Mouse (Mus musculus) CH12.LX (cell line): ENCODE measurements at regions not wholly inside any gene's neighbourhood (a gene's known extent, or its start where the extent isn't known, plus 50 kb on each side); places are given as distances from the start of the nearest gene placed in this dataset.

Experiments
- DNase-seq: peaks from one replicate; pipeline ENCODE4 v3.0.0-alpha.2; 2013; ENCODE audit errors: extremely low read depth
- H3K27ac ChIP-seq: 2 replicates; pipeline ENCODE4 v1.5.1; 2012; ENCODE audit warnings: low read depth, mild to moderate bottlenecking, control low read depth, moderate library complexity; ENCODE audit not compliant: insufficient read depth
- H3K27me3 ChIP-seq: replicated peaks from 2 replicates; pipeline ENCODE3; 2012; ENCODE audit warnings: inconsistent platforms
- H3K36me3 ChIP-seq, 2 experiments: replicated peaks in 1 of 2; 2 replicates each; pipeline versions ENCODE3 to v1.6.1; 2012; ENCODE audit warnings: inconsistent platforms in 1 of 2, low read length in 1 of 2, mild to moderate bottlenecking in 1 of 2, mixed read lengths in 1 of 2, moderate library complexity in 1 of 2; ENCODE audit not compliant: control insufficient read depth in 1 of 2, insufficient read depth in 1 of 2
- H3K4me1 ChIP-seq, 2 experiments: 2 replicates each; pipeline ENCODE4 v1.6.1; 2012; ENCODE audit warnings: inconsistent platforms in 1 of 2, moderate library complexity in 1 of 2; ENCODE audit not compliant: insufficient read depth in 2 of 2, control insufficient read depth in 1 of 2
- H3K4me2 ChIP-seq: 2 replicates; pipeline ENCODE4 v1.6.1; 2012; ENCODE audit warnings: low read depth, mild to moderate bottlenecking, control low read depth; ENCODE audit not compliant: poor library complexity, insufficient read depth, severe bottlenecking
- H3K4me3 ChIP-seq, 3 experiments: fragments of 150-350 bp in 1 of 3; sonication (generic) in 1 of 3; replicated peaks in 1 of 3; 2 replicates each; pipeline versions ENCODE3 to v1.5.1; 2011 to 2012; ENCODE audit warnings: low read depth in 2 of 3, low read length in 2 of 3, mild to moderate bottlenecking in 2 of 3, moderate library complexity in 2 of 3, control low read depth in 1 of 3, improper control_type of control experiment in 1 of 3, inconsistent platforms in 1 of 3, mixed read lengths in 1 of 3; ENCODE audit not compliant: poor library complexity in 1 of 3
- H3K79me2 ChIP-seq: replicated peaks from 2 replicates; pipeline ENCODE4 v1.6.1; 2012; ENCODE audit warnings: mild to moderate bottlenecking, moderate library complexity; ENCODE audit not compliant: control insufficient read depth, poor library complexity, insufficient read depth, severe bottlenecking; ENCODE audit errors: extremely low read depth
- H3K9ac ChIP-seq: 2 replicates; pipeline ENCODE4 v1.6.1; 2012; ENCODE audit warnings: low read depth, mild to moderate bottlenecking, control low read depth, moderate library complexity; ENCODE audit not compliant: insufficient read depth
- H3K9me3 ChIP-seq: replicated peaks from 2 replicates; pipeline ENCODE3; 2012; ENCODE audit warnings: low read length, inconsistent platforms, mixed read lengths
- BHLHE40 ChIP-seq: IDR thresholded peaks from 2 replicates; pipeline ENCODE4 v1.6.1; 2011; ENCODE audit warnings: mild to moderate bottlenecking, low read depth, low read length, improper control_type of control experiment
- CTCF ChIP-seq, 2 experiments: IDR thresholded peaks in 1 of 2; conservative IDR thresholded peaks in 1 of 2; 2 replicates each; pipeline ENCODE4 v1.5.1; 2011 to 2012; ENCODE audit warnings: low read depth in 2 of 2, low read length in 2 of 2, improper control_type of control experiment in 1 of 2, inconsistent platforms in 1 of 2, mild to moderate bottlenecking in 1 of 2, moderate library complexity in 1 of 2
- E2F4 ChIP-seq: IDR thresholded peaks from 2 replicates; pipeline ENCODE4 v1.6.1; 2011; ENCODE audit warnings: low read depth, low read length, improper control_type of control experiment; ENCODE audit not compliant: insufficient replicate concordance
- ELF1 ChIP-seq: IDR thresholded peaks from 2 replicates; pipeline ENCODE4 v1.6.1; 2014; ENCODE audit warnings: low read depth, mild to moderate bottlenecking, inconsistent platforms, low read length, improper control_type of control experiment
- EP300 ChIP-seq: IDR thresholded peaks from 2 replicates; pipeline ENCODE4 v1.6.1; 2011; ENCODE audit warnings: low read length, improper control_type of control experiment
- ETS1 ChIP-seq: conservative IDR thresholded peaks from 2 replicates; pipeline ENCODE4 v1.6.1; 2012; ENCODE audit warnings: low read depth, mild to moderate bottlenecking, inconsistent platforms, low read length, improper control_type of control experiment, moderate library complexity
- GABPA ChIP-seq: IDR thresholded peaks from 2 replicates; pipeline ENCODE4 v1.6.1; 2012; ENCODE audit warnings: low read depth, low read length, improper control_type of control experiment, inconsistent platforms; ENCODE audit not compliant: insufficient replicate concordance
- JUN ChIP-seq: IDR thresholded peaks from 2 replicates; pipeline ENCODE4 v1.6.1; 2011; ENCODE audit warnings: low read depth, mild to moderate bottlenecking, low read length, improper control_type of control experiment, moderate library complexity; ENCODE audit not compliant: insufficient read depth
- JUND ChIP-seq: conservative IDR thresholded peaks from 2 replicates; pipeline ENCODE4 v1.6.1; 2011; ENCODE audit warnings: low read depth, low read length, improper control_type of control experiment
- KAT2A ChIP-seq: IDR thresholded peaks from 2 replicates; pipeline ENCODE4 v1.6.1; 2012; ENCODE audit warnings: low read length, improper control_type of control experiment, inconsistent platforms; ENCODE audit not compliant: insufficient replicate concordance
- MAFK ChIP-seq: IDR thresholded peaks from 2 replicates; pipeline ENCODE4 v1.6.1; 2011; ENCODE audit warnings: low read length, improper control_type of control experiment; ENCODE audit not compliant: insufficient replicate concordance
- MAX ChIP-seq: IDR thresholded peaks from 2 replicates; pipeline ENCODE4 v1.6.1; 2011; ENCODE audit warnings: low read length, improper control_type of control experiment
- MAZ ChIP-seq: IDR thresholded peaks from 2 replicates; pipeline ENCODE4 v1.6.1; 2012; ENCODE audit warnings: low read depth, mild to moderate bottlenecking, inconsistent platforms, low read length, improper control_type of control experiment, moderate library complexity
- MEF2A ChIP-seq: IDR thresholded peaks from 2 replicates; pipeline ENCODE4 v1.6.1; 2014; ENCODE audit warnings: low read depth, mild to moderate bottlenecking, inconsistent platforms, low read length, improper control_type of control experiment, borderline replicate concordance
- NRF1 ChIP-seq: IDR thresholded peaks from 2 replicates; pipeline ENCODE4 v1.6.1; 2014; ENCODE audit warnings: low read depth, mild to moderate bottlenecking, inconsistent platforms, low read length, improper control_type of control experiment, moderate library complexity
- POLR2A ChIP-seq: IDR thresholded peaks from 2 replicates; pipeline ENCODE4 v1.6.1; 2011; ENCODE audit warnings: low read depth, mild to moderate bottlenecking, improper control_type of control experiment, low read length
- POLR2AphosphoS2 ChIP-seq: IDR thresholded peaks from 2 replicates; pipeline ENCODE4 v1.6.1; 2011; ENCODE audit warnings: low read depth, low read length, improper control_type of control experiment
- RAD21 ChIP-seq: IDR thresholded peaks from 2 replicates; pipeline ENCODE4 v1.6.1; 2011; ENCODE audit warnings: low read depth, mild to moderate bottlenecking, low read length, improper control_type of control experiment, moderate library complexity
- SIN3A ChIP-seq: IDR thresholded peaks from 2 replicates; pipeline ENCODE4 v1.6.1; 2012; ENCODE audit warnings: low read length, improper control_type of control experiment, inconsistent platforms
- SMC3 ChIP-seq: IDR thresholded peaks from 2 replicates; pipeline ENCODE4 v1.6.1; 2011; ENCODE audit warnings: low read depth, low read length, improper control_type of control experiment
- ZC3H11A ChIP-seq: IDR thresholded peaks from 2 replicates; pipeline ENCODE4 v1.6.1; 2012; ENCODE audit warnings: low read depth, mild to moderate bottlenecking, inconsistent platforms, low read length, improper control_type of control experiment
- ZKSCAN1 ChIP-seq: IDR thresholded peaks from 2 replicates; pipeline ENCODE4 v1.6.1; 2012; ENCODE audit warnings: low read depth, inconsistent platforms, low read length, improper control_type of control experiment, borderline replicate concordance
- ZNF384 ChIP-seq: IDR thresholded peaks from 2 replicates; pipeline ENCODE4 v1.6.1; 2012; ENCODE audit warnings: low read depth, low read length, improper control_type of control experiment, inconsistent platforms
- dilution Hi-C: fragments of 300-500 bp; cut with MboI; formaldehyde crosslinking; loops from 2 replicates; pipeline ENCODE4 v1.14.3; 2020; ENCODE audit warnings: low sequenced_read_pairs; ENCODE audit not compliant: extremely low pct_unique_long_range_greater_than_20kb, extremely low pct_ligation_motif_present
- in situ Hi-C: fragments of 300-500 bp; cut with MboI; formaldehyde crosslinking; loops from 3 replicates; pipeline ENCODE4 v1.14.3; 2019; ENCODE audit warnings: low sequenced_read_pairs, low pct_ligation_motif_present, low pct_unique_long_range_greater_than_20kb, mixed read lengths

GRCm38 (mm10) chr13:31276005-31276644, 279.8 kb upstream of the Foxq1 start:
- Histone ChIP-seq H3K4me2 (no peak overlapping the region), H3K4me3 (no peak overlapping the region), H3K9ac (no peak overlapping the region), H3K9me3 (peaks cover 3% of the 10 kb centered on the region), H3K79me2 (no peaks in the 10 kb centered on the region), H3K27me3 (no peaks in the 10 kb centered on the region)
- in situ Hi-C loops (no loop called here), dilution Hi-C loops (no loop called here)
- TF ChIP-seq MAZ (no peak), MAFK (no peak), KAT2A (no peak), RAD21 (no peak), CTCF (conservative IDR thresholded peaks at IDR 0.05 in 1 of 2, IDR thresholded peaks at IDR 0.05 in 1 of 2; ENCODE audit: low read depth in 2 of 2, low read length in 2 of 2) (no peak), MAX (no peak), SIN3A (no peak), BHLHE40 (no peak), ZC3H11A (no peak), JUND (no peak), NRF1 (no peak), ETS1 (no peak), ZKSCAN1 (no peak), ELF1 (no peak), E2F4 (no peak)
- TF ChIP-seq, all 38 proteins: peak for 0
- H3K4me1 ChIP-seq = no peaks in the 10 kb centered on the region
- H3K27ac ChIP-seq = no peak overlapping the region
- H3K36me3 ChIP-seq = no peaks in the 10 kb centered on the region
- DNase-seq = no peak

GRCm38 (mm10) chr13:31290630-31291029, 265.3 kb upstream of the Foxq1 start:
- Histone ChIP-seq H3K36me3 (no peaks in the 10 kb centered on the region), H3K9me3 (no peaks in the 10 kb centered on the region), H3K27ac (no peak overlapping the region), H3K4me3 (no peak overlapping the region), H3K79me2 (no peaks in the 10 kb centered on the region), H3K4me1 (peaks cover 5 to 7% of the 10 kb centered on the region in 2 experiments; a peak in 3 of 4 replicates), H3K9ac (no peak overlapping the region), H3K4me2 (no peak overlapping the region), H3K27me3 (no peaks in the 10 kb centered on the region)
- in situ Hi-C loops = no loop called here
- no peak for DNase-seq
- TF ChIP-seq ZNF384 (no peak), JUN (no peak), MEF2A (no peak), MAX (no peak), GABPA (no peak), POLR2A (no peak), POLR2AphosphoS2 (no peak), MAFK (no peak), SMC3 (no peak), EP300 (no peak), SIN3A (no peak), ZKSCAN1 (no peak)
- dilution Hi-C loops = no loop called here
